Mouse (Mus musculus): ENCODE results near the gene Peak1.

- TF ChIP-seq CTCF (IDR thresholded peaks at IDR 0.05; ENCODE audit: control insufficient read depth, insufficient read depth, insufficient replicate concordance, low read depth, low read length) (no peak), POLR2A (IDR thresholded peaks at IDR 0.05; ENCODE audit: control insufficient read depth, low read depth, low read length) (no peak)
These were observed 1.8 kb downstream of the Peak1 start for GRCm38 (mm10) chr9:56415935-56416607.

Data from testis, adult 2 months (tissue).